Mouse (Mus musculus) liver, postnatal 0 days (tissue): ENCODE measurements around the gene Eepd1. TPM values are rescaled to one million over a fixed set of nuclear protein-coding genes. Genes with fewer than 3 reads are reported as not detected.

Experiments used
- ATAC-seq: fragments of 200-750 bp; cut with Nextera tagmentation; 2 replicates; pipeline ENCODE4 v1.8.0; 2017; ENCODE audit warnings: mild to moderate bottlenecking, moderate library complexity
- DNase-seq: peaks from one replicate; pipeline ENCODE4 v3.0.0-alpha.2; 2016
- H3K27ac ChIP-seq: fragments of 300-500 bp; sonication (generic); 2 replicates; pipeline ENCODE4 v1.5.1; 2014; ENCODE audit warnings: antibody characterized with exemption, moderate library complexity, mild to moderate bottlenecking, low read depth
- H3K27me3 ChIP-seq: fragments of 300-500 bp; sonication (generic); 2 replicates; pipeline ENCODE4 v1.6.1; 2014; ENCODE audit warnings: low read length, control low read depth, mixed read lengths; ENCODE audit not compliant: insufficient read depth
- H3K36me3 ChIP-seq: fragments of 300-500 bp; sonication (generic); replicated peaks from 2 replicates; pipeline ENCODE4 v1.6.1; 2014; ENCODE audit warnings: mild to moderate bottlenecking, control low read depth, low read length, moderate library complexity, mixed read lengths; ENCODE audit not compliant: insufficient read depth
- H3K4me1 ChIP-seq: fragments of 300-500 bp; sonication (generic); 2 replicates; pipeline ENCODE4 v1.6.1; 2014; ENCODE audit warnings: antibody characterized with exemption, mild to moderate bottlenecking, control low read depth; ENCODE audit not compliant: insufficient read depth
- H3K4me2 ChIP-seq: fragments of 300-500 bp; sonication (generic); 2 replicates; pipeline ENCODE4 v1.6.1; 2014; ENCODE audit warnings: low read depth, mild to moderate bottlenecking, low read length, moderate library complexity, mixed read lengths
- H3K4me3 ChIP-seq: fragments of 300-500 bp; sonication (generic); 2 replicates; pipeline ENCODE4 v1.5.1; 2014; ENCODE audit warnings: low read depth, low read length
- H3K9ac ChIP-seq: fragments of 300-500 bp; sonication (generic); replicated peaks from 2 replicates; pipeline ENCODE4 v1.6.1; 2014; ENCODE audit warnings: mild to moderate bottlenecking, moderate library complexity
- H3K9me3 ChIP-seq: fragments of 300-500 bp; sonication (generic); 2 replicates; pipeline ENCODE4 v1.6.1; 2016; ENCODE audit warnings: mild to moderate bottlenecking, control low read depth, low read length, mixed read lengths
- CTCF ChIP-seq: sonication (generic); IDR thresholded peaks from 2 replicates; pipeline ENCODE4 v1.5.1; 2016; ENCODE audit warnings: antibody characterized with exemption, low read depth
- EP300 ChIP-seq: IDR thresholded peaks from 2 replicates; pipeline ENCODE4 v1.6.1; 2016; ENCODE audit warnings: antibody characterized with exemption, low read depth, mild to moderate bottlenecking
- WGBS: fragments of 180-500 bp; shearing (Covaris S2); extraction: QIAGEN DNeasy Blood & Tissue Kit; methylation state at CpG from one replicate; pipeline ENCODE4 v1.1.7; 2014; ENCODE audit not compliant: insufficient replicate concordance; 5-methylcytosine and 5-hydroxymethylcytosine counted together
- polyA plus RNA-seq: library from polyadenylated mRNA; unstranded; fragments of >200 nt; fragmentation: Nextera tagmentation; extraction: Ambion mirVana; gene quantifications from 2 replicates; pipeline ENCODE4 v1.2.1, GENCODE M21; 2015

The Eepd1 gene
- polyA plus RNA-seq, 1 experiment from 2014 or later = 7.6 TPM

- 78% methylated on average over 1 of the region's 1 CpGs for WGBS
- Histone ChIP-seq H3K4me3 (no peak overlapping the region), H3K27me3 (no peaks in the 10 kb centered on the region), H3K27ac (no peak overlapping the region), H3K4me2 (no peak overlapping the region), H3K9me3 (no peaks in the 10 kb centered on the region), H3K36me3 (no peaks in the 10 kb centered on the region), H3K9ac (no peak overlapping the region), H3K4me1 (no peaks in the 10 kb centered on the region)
- ATAC-seq (no peak), DNase-seq (no peak)
- TF ChIP-seq CTCF (no peak), EP300 (no peak)
Measured at GRCm38 (mm10) chr9:25531627-25532026, 50.3 kb downstream of the Eepd1 start.

GRCm38 (mm10) chr9:25532105-25532504, 50.8 kb downstream of the Eepd1 start:
- no peaks in the 10 kb centered on the region for H3K4me1 ChIP-seq
- no peaks in the 10 kb centered on the region for H3K9me3 ChIP-seq
- H3K4me2 ChIP-seq = no peak overlapping the region
- DNase-seq (no peak), ATAC-seq (no peak)
- no peaks in the 10 kb centered on the region for H3K36me3 ChIP-seq
- no peak overlapping the region for H3K4me3 ChIP-seq
- no peak overlapping the region for H3K27ac ChIP-seq
- WGBS = 29% methylated on average over 3 of the region's 3 CpGs
- TF ChIP-seq CTCF (no peak), EP300 (no peak)
- no peak overlapping the region for H3K9ac ChIP-seq
- no peaks in the 10 kb centered on the region for H3K27me3 ChIP-seq

- Histone ChIP-seq H3K4me2 (no peak overlapping the region), H3K4me3 (no peak overlapping the region), H3K27me3 (no peaks in the 10 kb centered on the region), H3K4me1 (no peaks in the 10 kb centered on the region), H3K36me3 (no peaks in the 10 kb centered on the region), H3K27ac (no peak overlapping the region), H3K9ac (no peak overlapping the region), H3K9me3 (no peaks in the 10 kb centered on the region)
- DNase-seq = no peak
- WGBS = 76% methylated on average over 3 of the region's 3 CpGs
- no peak for TF ChIP-seq CTCF
- TF ChIP-seq EP300 = no peak
- no peak for ATAC-seq
Measured at GRCm38 (mm10) chr9:25535487-25535886, 54.1 kb downstream of the Eepd1 start.

- no peak overlapping the region for H3K9ac ChIP-seq
Measured at GRCm38 (mm10) chr9:25539461-25539860, 58.1 kb downstream of the Eepd1 start.

GRCm38 (mm10) chr9:25541355-25541754, 60.0 kb downstream of the Eepd1 start:
- Histone ChIP-seq H3K4me1 (no peaks in the 10 kb centered on the region), H3K9ac (no peak overlapping the region), H3K9me3 (no peaks in the 10 kb centered on the region), H3K4me2 (no peak overlapping the region), H3K27ac (no peak overlapping the region), H3K36me3 (no peaks in the 10 kb centered on the region), H3K4me3 (no peak overlapping the region), H3K27me3 (no peaks in the 10 kb centered on the region)
- ATAC-seq (0 out of 2 replicates have a peak, but pooled peaks have one; percentile 23), DNase-seq (no peak)
- 59% methylated on average over 4 of the region's 4 CpGs for WGBS
- TF ChIP-seq CTCF (no peak), EP300 (no peak)

More at GRCm38 (mm10) chr9:25539461-25539860, 58.1 kb downstream of the Eepd1 start:
- H3K36me3 ChIP-seq = no peaks in the 10 kb centered on the region
- H3K4me1 ChIP-seq = no peaks in the 10 kb centered on the region
- TF ChIP-seq EP300 = no peak
- no peak for TF ChIP-seq CTCF
- DNase-seq = no peak
- no peaks in the 10 kb centered on the region for H3K9me3 ChIP-seq
- H3K27ac ChIP-seq = no peak overlapping the region
- H3K27me3 ChIP-seq = no peaks in the 10 kb centered on the region
- no peak overlapping the region for H3K4me2 ChIP-seq
- no peak overlapping the region for H3K4me3 ChIP-seq
- ATAC-seq = no peak
- whole genome bisulfite sequencing = 78% methylated on average over 2 of the region's 2 CpGs

- Histone ChIP-seq H3K9ac (no peak overlapping the region), H3K9me3 (no peaks in the 10 kb centered on the region), H3K4me1 (peaks cover 6% of the 10 kb centered on the region; the same call in 1 of the 2 replicates), H3K36me3 (no peaks in the 10 kb centered on the region), H3K4me3 (no peak overlapping the region), H3K4me2 (no peak overlapping the region), H3K27me3 (no peaks in the 10 kb centered on the region), H3K27ac (no peak overlapping the region)
- ATAC-seq = no peak
- 63% methylated on average over 2 of the region's 2 CpGs for WGBS
- TF ChIP-seq CTCF (no peak), EP300 (no peak)
- DNase-seq = no peak
Measured at GRCm38 (mm10) chr9:25545212-25545611, 63.9 kb downstream of the Eepd1 start.
